Mouse (Mus musculus) adrenal gland, postnatal 36 days (tissue): ENCODE measurements around the gene Caml. TPM values are rescaled to one million over a fixed set of nuclear protein-coding genes. Genes with fewer than 3 reads are reported as not detected.
"Not testable (repeated sequence)": the region's sequence is repeated elsewhere in the genome, so short reads cannot be mapped to it uniquely, and the experiment has no call there.

Experiments
- DNase-seq, 2 experiments: peaks; one replicate each; pipeline ENCODE4 v3.0.0; 2021; ENCODE audit warnings: mixed read lengths in 1 of 2
- long read RNA-seq, 2 experiments: library from polyadenylated mRNA; stranded (forward); transcript quantifications; one replicate each; pipeline ENCODE4 v2.0.0; 2021; ENCODE audit warnings: borderline sequencing depth in 2 of 2
- total RNA-seq, 2 experiments: library from RNA; stranded (reverse); gene quantifications; 2 replicates each; pipeline ENCODE4 v1.2.3; 2021

Caml gene
- 10 to 100 TPM; 32.8 to 34.0 TPM for total RNA-seq
- long read RNA-seq, experiment 1, transcript Caml-201 (4 exons, 1,382 nt), result major isoform, 36 of 41 reads
- long read RNA-seq, experiment 1, partial matches to known transcripts, result 3 of 41 reads
- long read RNA-seq, experiment 1, other reads (novel, unspliced or antisense), result 1 of 41 reads
- long read RNA-seq, experiment 2, transcript Caml-201 (4 exons, 1,382 nt), result major isoform, 19 of 20 reads
- long read RNA-seq, experiment 2, partial matches to known transcripts, result 0 of 20 reads
- long read RNA-seq, experiment 2, other reads (novel, unspliced or antisense), result 1 of 20 reads

- peak; percentile 91 to 92 for DNase-seq
Measured at GRCm38 (mm10) chr13:55622649-55623541, at the start of gene Caml. TSS of gene Caml (plus strand) at chr13:55623005.

- no peak for DNase-seq
Measured at GRCm38 (mm10) chr13:55573432-55573831, 49.4 kb upstream of the Caml start, which contains the start of gene Tmed9. TSS of gene Tmed9 (plus strand) at chr13:55573732.

- DNase-seq, result no peak
Measured at GRCm38 (mm10) chr13:55574321-55574720, 48.5 kb upstream of the Caml start.

GRCm38 (mm10) chr13:55575932-55576331 is 46.9 kb upstream of the Caml start:
- DNase-seq, result no peak

GRCm38 (mm10) chr13:55576872-55577271 is 45.9 kb upstream of the Caml start:
- not testable (repeated sequence) for DNase-seq

- no peak for DNase-seq
Measured at GRCm38 (mm10) chr13:55578086-55578485, 44.7 kb upstream of the Caml start.

- DNase-seq, result no peak
Measured at GRCm38 (mm10) chr13:55591961-55592490, 30.8 kb upstream of the Caml start.

- peak; percentile 98 to 99 for DNase-seq
Measured at GRCm38 (mm10) chr13:55592512-55593253, 30.1 kb upstream of the Caml start.

- DNase-seq, result no peak
Measured at GRCm38 (mm10) chr13:55593254-55593747, 29.5 kb upstream of the Caml start.

GRCm38 (mm10) chr13:55595375-55595774 is 27.4 kb upstream of the Caml start:
- peak; percentile 59 to 63 for DNase-seq

- no peak for DNase-seq
Measured at GRCm38 (mm10) chr13:55596802-55597201, 26.0 kb upstream of the Caml start.

GRCm38 (mm10) chr13:55599566-55600540 is 23.0 kb upstream of the Caml start, which contains the start of gene B4galt7:
TSS of gene B4galt7 (plus strand) at chr13:55599896.
- peak; percentile 91 to 93 for DNase-seq

- no peak for DNase-seq
Measured at GRCm38 (mm10) chr13:55600657-55601056, 22.1 kb upstream of the Caml start.

- DNase-seq, result peak; percentile 81 to 89
Measured at GRCm38 (mm10) chr13:55601611-55602010, 21.2 kb upstream of the Caml start.

- peak; percentile 17 to 49 for DNase-seq
Measured at GRCm38 (mm10) chr13:55604606-55605005, 18.2 kb upstream of the Caml start.

GRCm38 (mm10) chr13:55606899-55607623 is 15.7 kb upstream of the Caml start:
- no peak for DNase-seq

- no peak for DNase-seq
Measured at GRCm38 (mm10) chr13:55607624-55608006, 15.2 kb upstream of the Caml start.

- DNase-seq, result no peak
Measured at GRCm38 (mm10) chr13:55611996-55612395, 10.8 kb upstream of the Caml start.

- no peak for DNase-seq
Measured at GRCm38 (mm10) chr13:55613471-55613870, 9.3 kb upstream of the Caml start.

GRCm38 (mm10) chr13:55619328-55619727 is 3.5 kb upstream of the Caml start:
- no peak for DNase-seq
